Mouse (Mus musculus) heart, adult 8-10 months (tissue): ENCODE results near the gene Exog. TPM values are rescaled to one million over a fixed set of nuclear protein-coding genes. Genes with fewer than 3 reads are reported as not detected.

Source experiments
- DNase-seq: peaks from one replicate; pipeline ENCODE4 v3.0.0; 2022; ENCODE audit warnings: low spot score
- total RNA-seq, 4 experiments: library from RNA; stranded (reverse); gene quantifications; 2 replicates each; pipeline ENCODE4 v1.2.4; 2022

The Exog gene
- total RNA-seq, 4 experiments from 2014 or later: 2.4 to 3.3 (median 2.8) TPM

DNA sequence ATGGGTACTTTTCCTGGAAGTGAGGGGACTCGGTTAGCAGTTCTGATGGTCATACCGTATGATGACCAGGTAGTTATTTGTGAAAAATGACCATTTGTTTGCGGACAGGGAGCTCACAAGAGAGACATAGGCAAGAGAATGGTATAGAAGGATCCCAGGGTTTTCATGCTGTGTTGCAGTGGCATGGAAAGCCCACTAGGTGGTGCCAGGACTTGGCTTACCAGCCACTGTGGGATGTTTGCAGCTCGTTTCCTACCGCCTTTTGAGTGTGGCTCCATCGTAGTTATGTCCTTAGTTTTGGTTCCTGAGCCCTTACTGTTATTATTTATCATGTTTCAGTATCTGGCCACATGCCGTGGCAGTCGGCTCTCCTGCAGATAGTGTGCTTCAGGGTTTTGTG is 15.7 kb downstream of the Exog start:
- no peak for DNase-seq

DNA sequence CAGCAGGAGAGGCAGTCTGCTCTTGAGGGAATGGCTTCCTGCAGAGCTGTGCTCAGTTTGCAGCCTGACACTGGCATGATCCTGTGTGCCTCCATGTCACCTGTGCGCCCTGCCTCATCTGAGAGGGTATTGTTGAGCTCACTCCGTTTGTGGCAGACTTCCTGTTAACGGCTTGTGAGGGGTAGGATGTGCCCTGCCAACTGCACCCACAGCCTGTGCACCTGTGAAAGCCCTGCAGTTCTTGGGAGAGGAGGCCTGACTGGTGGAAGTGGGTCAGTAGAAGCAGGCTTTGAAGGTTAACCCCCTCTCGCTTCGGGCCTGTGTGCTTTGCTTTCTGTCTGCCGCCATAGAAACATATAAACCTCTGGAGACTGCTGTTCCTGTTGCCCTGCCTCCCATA is 20.3 kb downstream of the Exog start:
- no peak for DNase-seq

GRCm38 (mm10) chr9:119465595-119465994 is 20.9 kb downstream of the Exog start:
- no peak for DNase-seq

DNA sequence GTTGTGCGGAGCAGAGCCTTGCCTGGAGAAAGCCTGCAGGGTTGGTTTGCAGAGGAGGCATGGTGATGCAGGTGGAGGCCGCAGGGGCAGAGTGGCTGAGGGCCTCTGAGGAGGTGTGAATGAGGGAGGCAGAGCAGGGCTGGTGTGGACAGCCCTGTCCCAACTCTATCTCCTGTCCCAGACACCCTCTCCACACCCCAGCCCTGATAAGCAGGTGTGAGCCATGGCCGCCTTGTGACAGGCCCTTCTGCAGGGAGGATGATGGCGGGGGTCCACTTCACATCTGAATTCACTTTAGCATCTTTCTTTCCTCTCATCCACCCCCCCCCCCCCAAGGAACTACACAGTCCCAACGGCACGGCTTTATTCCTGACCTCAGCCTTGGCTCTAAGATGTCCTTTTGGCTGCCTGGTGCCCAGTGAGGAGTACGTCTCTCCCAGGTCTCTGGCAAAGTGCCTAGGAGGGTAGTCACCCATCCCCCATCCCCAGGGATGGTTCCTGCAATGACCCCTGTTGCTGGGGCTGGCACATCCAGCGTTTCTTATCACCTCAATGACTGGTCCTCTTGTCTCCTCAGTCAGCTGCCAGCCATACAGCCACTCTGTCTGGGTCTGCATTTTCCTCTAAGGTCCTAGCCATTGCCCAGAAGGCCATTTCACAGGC is 25.1 kb downstream of the Exog start:
- peak; percentile 75 for DNase-seq

DNA sequence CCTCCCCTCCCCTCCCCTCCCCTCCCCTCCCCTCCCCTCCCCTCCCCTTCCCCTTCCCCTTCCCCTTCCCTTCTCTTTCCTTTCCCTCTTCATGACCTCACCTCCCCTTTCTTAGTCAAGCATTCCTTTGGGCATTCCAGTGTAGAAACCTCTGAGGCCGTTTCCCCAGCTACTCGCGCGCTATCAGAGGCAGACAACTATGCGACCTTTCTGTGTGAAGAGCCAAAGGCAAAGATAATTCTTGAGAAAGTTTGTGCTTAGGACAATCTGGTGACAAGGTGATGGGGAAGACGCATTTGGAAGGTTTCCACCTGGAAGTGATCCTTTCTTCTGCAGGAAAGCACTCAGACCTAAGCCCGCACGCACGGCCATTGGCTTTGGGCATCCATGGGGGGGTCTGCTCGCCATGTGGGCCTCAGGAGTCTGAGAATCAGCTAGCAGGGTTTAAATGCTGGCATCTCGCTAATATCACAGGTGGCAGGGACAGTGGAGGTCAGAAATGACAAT is 27.7 kb downstream of the Exog start:
- no peak for DNase-seq

GRCm38 (mm10) chr9:119473011-119473410 is 28.3 kb downstream of the Exog start:
- no peak for DNase-seq

- no peak for DNase-seq
Measured at GRCm38 (mm10) chr9:119473608-119474164, 28.9 kb downstream of the Exog start.

- DNase-seq: peak; percentile 58
Measured at GRCm38 (mm10) chr9:119474717-119475611, 30.2 kb downstream of the Exog start.

GRCm38 (mm10) chr9:119477754-119478153 is 33.0 kb downstream of the Exog start:
- DNase-seq: no peak

- no peak for DNase-seq
Measured at GRCm38 (mm10) chr9:119478345-119478744, 33.6 kb downstream of the Exog start.

DNA sequence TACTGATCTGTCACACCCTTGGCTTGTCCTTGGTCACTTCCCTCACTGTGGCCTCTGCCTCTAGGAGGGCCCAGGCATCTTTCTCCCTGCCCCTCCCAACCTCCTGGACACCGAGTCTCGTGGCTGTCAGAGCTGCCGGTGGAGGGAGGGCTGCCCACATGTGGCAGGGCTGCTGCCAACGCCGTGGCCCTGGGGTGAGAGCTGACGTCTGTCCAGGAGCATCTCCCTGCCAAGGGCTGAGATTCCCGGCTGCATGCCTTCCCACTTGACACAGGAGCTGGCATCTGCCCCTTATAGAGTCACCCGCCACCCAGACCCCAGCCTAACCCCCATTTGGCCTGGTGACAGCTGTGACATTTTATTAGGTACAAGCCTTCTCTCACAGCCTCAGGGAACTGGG is 34.6 kb downstream of the Exog start:
- DNase-seq: peak; percentile 72

DNA sequence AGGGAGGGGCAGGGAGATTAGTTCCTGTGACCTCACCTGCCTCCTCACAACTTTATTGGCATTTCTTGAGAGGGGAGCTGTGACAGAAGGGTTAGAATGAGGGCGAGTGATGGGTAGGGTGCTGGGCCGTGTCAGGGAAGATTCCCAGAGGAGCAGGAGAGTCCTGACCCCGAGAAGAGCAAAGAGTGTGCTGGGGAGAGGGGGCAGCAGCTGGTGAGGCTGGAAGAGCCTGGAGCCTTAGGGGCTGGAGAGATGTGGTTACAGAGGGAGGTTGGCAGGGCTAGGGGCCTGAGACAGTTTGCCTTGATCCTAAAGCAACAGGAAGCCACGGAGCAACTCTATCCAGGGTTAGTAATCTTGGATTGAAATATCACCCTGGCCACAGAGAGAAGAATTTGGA is 36.9 kb downstream of the Exog start:
- DNase-seq: no peak

GRCm38 (mm10) chr9:119483554-119484353 is 39.0 kb downstream of the Exog start:
- DNase-seq: no peak

GRCm38 (mm10) chr9:119484420-119484819 is 39.7 kb downstream of the Exog start:
- no peak for DNase-seq

DNA sequence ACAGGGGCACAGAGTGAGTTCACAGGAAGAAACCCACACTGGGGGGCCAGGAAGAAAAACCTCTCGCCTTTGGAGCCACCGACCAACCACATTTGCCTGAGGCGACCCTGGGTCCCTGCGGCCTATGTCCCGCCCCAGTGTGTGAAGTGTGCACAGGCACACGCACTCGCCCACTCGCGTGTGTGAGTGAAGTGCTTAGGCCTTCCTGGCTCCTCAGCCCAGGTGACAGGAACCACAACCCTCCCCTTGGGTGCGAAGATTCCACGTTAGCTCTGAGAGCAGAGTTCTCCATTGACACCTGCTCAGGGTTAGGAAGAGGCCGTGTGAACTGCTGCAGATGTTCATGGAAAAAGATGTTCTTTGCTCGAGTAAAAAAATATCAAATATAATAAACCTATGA is 40.1 kb downstream of the Exog start:
- DNase-seq: no peak

GRCm38 (mm10) chr9:119496354-119496753 is 51.6 kb downstream of the Exog start:
- no peak for DNase-seq

- DNase-seq: no peak
Measured at GRCm38 (mm10) chr9:119496960-119497359, 52.2 kb downstream of the Exog start.

GRCm38 (mm10) chr9:119497546-119498246 is 53.0 kb downstream of the Exog start:
- DNase-seq: no peak

GRCm38 (mm10) chr9:119498247-119498607 is 53.5 kb downstream of the Exog start:
- DNase-seq: no peak

DNA sequence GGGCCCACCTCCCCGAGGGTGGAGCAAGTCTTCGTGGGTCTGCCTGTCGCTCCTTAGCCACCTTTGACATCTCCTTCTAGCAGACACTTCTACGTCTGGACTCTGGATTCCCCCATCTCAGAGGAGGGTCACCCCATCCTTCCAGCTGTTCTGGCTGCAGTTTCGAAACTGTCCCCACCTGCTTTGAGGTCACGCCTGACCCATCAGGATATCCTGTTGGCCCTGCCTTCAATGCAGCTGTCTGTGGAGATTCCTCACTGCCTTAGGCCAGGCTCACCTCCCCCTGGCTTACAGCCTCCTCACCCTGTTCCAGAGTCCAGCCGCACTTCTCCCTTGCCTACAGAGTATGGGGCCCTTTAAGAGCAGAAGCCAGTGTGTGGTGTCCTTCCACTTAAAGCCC is 54.1 kb downstream of the Exog start:
- no peak for DNase-seq

DNA sequence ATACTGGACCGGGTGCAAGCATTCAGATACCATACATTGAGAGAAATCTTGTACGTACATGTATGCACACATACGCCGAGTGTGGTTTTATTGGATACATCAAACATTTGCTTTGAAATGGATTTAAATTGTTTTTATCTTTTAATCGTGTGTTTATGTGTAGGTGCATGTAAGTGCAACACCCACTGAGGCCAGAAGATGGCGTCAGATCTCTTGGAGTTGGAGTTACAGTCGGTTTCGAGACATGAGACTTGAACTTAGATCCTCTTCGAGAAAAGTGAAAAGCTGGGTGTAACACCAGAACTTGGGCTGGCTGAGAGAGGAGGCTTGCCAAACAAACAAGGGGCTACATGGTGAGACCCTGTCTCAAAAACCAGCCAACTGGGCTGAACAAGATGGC is 58.9 kb downstream of the Exog start:
- DNase-seq: no peak
